Mouse (Mus musculus): Measurements from ENCODE around the gene Lyve1. TPM values are rescaled to one million over a fixed set of nuclear protein-coding genes. Genes with fewer than 3 reads are reported as not detected.
"Not testable (repeated sequence)": the region's sequence is repeated elsewhere in the genome, so short reads cannot be mapped to it uniquely, and the experiment has no call there.

Gene Lyve1
- total RNA-seq (2021), result 10 to 100 TPM in 1 of 2 experiments, 1 to 10 TPM in 1; 9.7 to 12.5 TPM
- 4.0 and 4.9 TPM in 2 replicates for polyA plus RNA-seq (2012; rRNA removed)
- long read RNA-seq, partial matches to known transcripts, result 1 of 2 reads
- long read RNA-seq, other reads (novel, unspliced or antisense), result 0 of 2 reads

- peak; percentile 32 for DNase-seq
Observed at GRCm38 (mm10) chr7:110862751-110863289, at the start of gene Lyve1. TSS of gene Lyve1 (minus strand) at chr7:110863239.

- DNase-seq, result no peak
Observed at GRCm38 (mm10) chr7:110908209-110909144, 45.4 kb upstream of the Lyve1 start.

- no peak for DNase-seq
Observed at GRCm38 (mm10) chr7:110906566-110906965, 43.5 kb upstream of the Lyve1 start.

- DNase-seq, result peak; percentile 38
Observed at GRCm38 (mm10) chr7:110903226-110903625, 40.2 kb upstream of the Lyve1 start.

- DNase-seq, result no peak
Observed at GRCm38 (mm10) chr7:110897202-110897601, 34.2 kb upstream of the Lyve1 start.

- no peak for DNase-seq
Observed at GRCm38 (mm10) chr7:110896453-110896852, 33.4 kb upstream of the Lyve1 start.

GRCm38 (mm10) chr7:110895772-110896171 is 32.7 kb upstream of the Lyve1 start:
- not testable (repeated sequence) for DNase-seq

GRCm38 (mm10) chr7:110894673-110895072 is 31.6 kb upstream of the Lyve1 start:
- no peak for DNase-seq

- DNase-seq, result no peak
Observed at GRCm38 (mm10) chr7:110893943-110894610, 31.0 kb upstream of the Lyve1 start.

GRCm38 (mm10) chr7:110891501-110891986 is 28.5 kb upstream of the Lyve1 start:
- peak; percentile 31 for DNase-seq

- DNase-seq, result peak; percentile 43
Observed at GRCm38 (mm10) chr7:110881746-110882333, 18.8 kb upstream of the Lyve1 start.

- DNase-seq, result no peak
Observed at GRCm38 (mm10) chr7:110878028-110878427, 15.0 kb upstream of the Lyve1 start.

GRCm38 (mm10) chr7:110876965-110877364 is 13.9 kb upstream of the Lyve1 start:
- DNase-seq, result peak; percentile 30

GRCm38 (mm10) chr7:110868807-110869206 is 5.8 kb upstream of the Lyve1 start:
- no peak for DNase-seq

- no peak for DNase-seq
Observed at GRCm38 (mm10) chr7:110867116-110867515, 4.1 kb upstream of the Lyve1 start.

- DNase-seq, result peak; percentile 63
Observed at GRCm38 (mm10) chr7:110866021-110866420, 3.0 kb upstream of the Lyve1 start.

GRCm38 (mm10) chr7:110865570-110865969 is 2.5 kb upstream of the Lyve1 start:
- DNase-seq, result no peak

- no peak for DNase-seq
Observed at GRCm38 (mm10) chr7:110865038-110865437, 2.0 kb upstream of the Lyve1 start.

- no peak for DNase-seq
Observed at GRCm38 (mm10) chr7:110860129-110860528, 2.9 kb downstream of the Lyve1 start.

GRCm38 (mm10) chr7:110855604-110856003 is 7.4 kb downstream of the Lyve1 start:
- no peak for DNase-seq

GRCm38 (mm10) chr7:110854927-110855546 is 8.0 kb downstream of the Lyve1 start:
- DNase-seq, result peak; percentile 38
